Mouse (Mus musculus) forebrain, embryonic 12.5 days (tissue): ENCODE results near the gene Fbxo48. TPM values are rescaled to one million over a fixed set of nuclear protein-coding genes. Genes with fewer than 3 reads are reported as not detected.

Source experiments
- ATAC-seq: fragments of 200-750 bp; cut with Nextera tagmentation; 2 replicates; pipeline ENCODE4 v1.8.0; 2017; ENCODE audit warnings: moderate TSS enrichment; ENCODE audit not compliant: low FRiP score
- H3K27ac ChIP-seq: fragments of 300-500 bp; sonication (generic); 2 replicates; pipeline ENCODE4 v1.5.1; 2016; ENCODE audit warnings: mild to moderate bottlenecking
- H3K27me3 ChIP-seq: fragments of 300-500 bp; sonication (generic); 2 replicates; pipeline ENCODE4 v1.6.1; 2016; ENCODE audit warnings: mild to moderate bottlenecking
- H3K36me3 ChIP-seq: fragments of 300-500 bp; sonication (generic); replicated peaks from 2 replicates; pipeline ENCODE4 v1.6.1; 2016; ENCODE audit warnings: mild to moderate bottlenecking
- H3K4me1 ChIP-seq: fragments of 300-500 bp; sonication (generic); 2 replicates; pipeline ENCODE4 v1.6.1; 2016
- H3K4me2 ChIP-seq: fragments of 300-500 bp; sonication (generic); 2 replicates; pipeline ENCODE4 v1.6.1; 2016; ENCODE audit warnings: mild to moderate bottlenecking, moderate library complexity
- H3K4me3 ChIP-seq: fragments of 300-500 bp; sonication (generic); replicated peaks from 2 replicates; pipeline ENCODE4 v1.5.1; 2016; ENCODE audit warnings: mild to moderate bottlenecking
- H3K9ac ChIP-seq: fragments of 300-500 bp; sonication (generic); 2 replicates; pipeline ENCODE4 v1.6.1; 2016; ENCODE audit warnings: mild to moderate bottlenecking
- H3K9me3 ChIP-seq: fragments of 300-500 bp; sonication (generic); 2 replicates; pipeline ENCODE4 v1.6.1; 2016
- WGBS: fragments of 180-500 bp; shearing (Covaris S2); methylation state at CpG from one replicate; pipeline ENCODE4 v1.1.7; 2016; 5-methylcytosine and 5-hydroxymethylcytosine counted together
- polyA plus RNA-seq: library from polyadenylated mRNA; unstranded; fragments of >200 nt; fragmentation: Nextera tagmentation; extraction: Ambion mirVana; gene quantifications from 2 replicates; pipeline ENCODE4 v1.2.1, GENCODE M21; 2016

The Fbxo48 gene
- polyA plus RNA-seq, 1 experiment from 2014 or later: 1.5 TPM

DNA sequence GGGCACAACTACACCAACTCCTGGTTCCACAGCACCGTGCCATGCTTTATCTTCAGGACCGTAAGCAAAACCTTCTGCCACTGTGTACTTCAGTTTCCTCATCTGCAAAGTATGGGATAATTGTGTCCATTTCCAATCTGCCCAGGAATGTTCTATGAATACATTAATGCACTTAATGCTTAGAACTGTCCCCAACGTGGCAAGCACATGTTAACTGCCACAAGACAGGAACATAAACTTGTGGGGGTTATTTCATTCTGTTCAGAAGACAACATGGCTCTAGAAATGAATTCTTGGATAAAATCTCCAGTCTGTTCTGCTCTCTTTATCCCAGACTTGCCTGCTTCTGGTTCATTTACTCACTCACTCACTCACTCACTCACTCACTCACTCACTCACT is 52.6 kb downstream of the Fbxo48 start:
- H3K9me3 ChIP-seq: no peaks in the 10 kb centered on the region
- no peak for ATAC-seq
- no peaks in the 10 kb centered on the region for H3K4me1 ChIP-seq
- 77% methylated on average over 3 of the region's 3 CpGs for WGBS
- H3K9ac ChIP-seq: no peak overlapping the region
- H3K27ac ChIP-seq: no peak overlapping the region
- no peaks in the 10 kb centered on the region for H3K27me3 ChIP-seq
- H3K4me3 ChIP-seq: no peak overlapping the region
- no peak overlapping the region for H3K4me2 ChIP-seq
- H3K36me3 ChIP-seq: no peaks in the 10 kb centered on the region

Other genes with a start within 250 kb of the Fbxo48 start
- gene Egfr, start 199.2 kb upstream of the Fbxo48 start, polyA plus RNA-seq: 3.5 and 4.7 TPM in 2 replicates
- 31.1 and 33.2 TPM in 2 replicates for gene Cnrip1, start 100.2 kb downstream of the Fbxo48 start, polyA plus RNA-seq
- 3.7 and 4.4 TPM in 2 replicates for gene Plek, start 101.0 kb downstream of the Fbxo48 start, polyA plus RNA-seq
- gene Ppp3r1, start 207.9 kb downstream of the Fbxo48 start, polyA plus RNA-seq: 113 and 117 TPM in 2 replicates
- 21.9 and 22.3 TPM in 2 replicates for gene Wdr92, start 230.7 kb downstream of the Fbxo48 start, polyA plus RNA-seq